Mouse (Mus musculus) gastrocnemius, adult 8-10 months (tissue): ENCODE results near the gene Flot2. TPM values are rescaled to one million over a fixed set of nuclear protein-coding genes. Genes with fewer than 3 reads are reported as not detected.

Experiments
- DNase-seq, 2 experiments: peaks; one replicate each; pipeline ENCODE4 v3.0.0; 2022; ENCODE audit warnings: low spot score in 2 of 2
- total RNA-seq, 4 experiments: library from RNA; stranded (reverse); gene quantifications; 2 replicates each; pipeline ENCODE4 v1.2.4; 2022

The Flot2 gene
- total RNA-seq, 4 experiments from 2014 or later: 43.7 to 49.7 (median 48.6) TPM

DNA sequence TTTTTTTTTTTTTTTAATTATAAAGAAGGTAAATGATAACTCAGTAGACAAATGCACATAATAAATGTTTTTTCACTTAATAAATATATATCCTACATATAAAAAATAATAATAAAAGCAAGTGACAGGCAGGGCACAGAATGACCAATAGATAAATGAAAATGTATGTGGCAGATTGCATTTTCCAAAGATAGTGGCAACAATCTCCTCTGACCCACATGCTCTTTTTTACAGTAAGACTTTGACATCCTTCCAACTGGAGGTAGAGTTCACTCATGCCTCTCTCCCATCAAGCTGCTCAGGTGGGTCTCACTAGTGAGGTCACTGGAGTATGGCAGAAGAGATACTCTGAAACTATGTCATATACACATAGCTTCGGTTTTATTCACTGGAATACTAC, 24.8 kb downstream of the Flot2 start:
- no peak for DNase-seq

DNA sequence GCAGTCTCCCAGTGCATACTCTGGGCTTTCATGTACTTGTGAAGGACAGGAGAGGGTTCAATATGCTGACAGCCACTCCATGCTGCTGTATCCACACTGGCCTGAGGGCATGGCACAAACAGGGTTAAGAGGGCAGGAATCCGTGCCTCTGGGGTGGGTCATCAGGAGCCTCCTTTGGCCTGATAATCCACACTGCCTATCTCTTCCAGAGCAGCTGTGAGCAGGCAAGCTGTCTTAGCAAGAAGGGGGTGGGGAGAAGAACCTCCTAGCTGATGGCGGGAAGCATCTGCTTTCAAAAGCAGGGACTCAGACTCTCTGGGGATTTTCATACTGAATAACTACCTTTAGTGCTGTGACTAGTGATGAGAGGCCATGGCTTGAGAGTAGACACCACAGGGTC, 28.2 kb downstream of the Flot2 start:
- DNase-seq: no peak

DNA sequence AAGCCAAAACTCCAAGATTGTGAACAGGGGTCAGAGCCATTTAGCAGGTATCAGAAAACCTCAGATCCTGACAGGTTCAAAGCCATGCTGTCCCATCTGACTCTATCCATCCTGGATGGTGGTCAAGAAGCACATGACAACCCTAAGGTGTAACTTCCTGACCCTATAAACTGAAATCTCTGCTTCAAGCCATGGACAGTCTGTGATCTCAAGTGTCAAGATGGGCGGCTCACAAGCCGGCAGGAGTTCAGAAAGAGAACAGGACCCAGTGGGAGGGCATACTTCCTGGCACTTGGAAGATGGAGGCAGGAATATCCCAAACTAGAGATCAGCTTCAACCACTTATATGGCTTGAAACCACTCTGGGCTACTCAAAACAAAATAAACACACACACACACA, 28.9 kb downstream of the Flot2 start:
- no peak for DNase-seq

DNA sequence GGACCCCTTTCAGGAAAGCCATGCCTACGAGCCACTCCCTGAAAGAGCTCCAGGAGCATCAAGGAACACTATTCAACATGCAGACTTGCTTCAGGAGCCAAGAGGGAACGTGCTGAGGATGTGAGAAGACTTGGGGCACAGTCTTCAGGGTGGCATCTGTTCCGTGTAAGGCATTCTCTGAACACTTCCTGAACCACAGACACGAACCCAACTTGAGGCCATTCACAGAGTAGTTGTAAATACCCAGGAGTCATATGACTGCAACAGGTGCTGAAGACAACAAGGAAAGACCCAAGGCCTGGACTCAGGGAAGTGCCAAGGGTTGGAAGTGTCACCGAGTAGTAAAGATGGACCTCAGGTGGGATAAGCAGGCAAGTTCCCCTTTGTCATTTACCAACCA, 29.8 kb downstream of the Flot2 start:
- no peak for DNase-seq

DNA sequence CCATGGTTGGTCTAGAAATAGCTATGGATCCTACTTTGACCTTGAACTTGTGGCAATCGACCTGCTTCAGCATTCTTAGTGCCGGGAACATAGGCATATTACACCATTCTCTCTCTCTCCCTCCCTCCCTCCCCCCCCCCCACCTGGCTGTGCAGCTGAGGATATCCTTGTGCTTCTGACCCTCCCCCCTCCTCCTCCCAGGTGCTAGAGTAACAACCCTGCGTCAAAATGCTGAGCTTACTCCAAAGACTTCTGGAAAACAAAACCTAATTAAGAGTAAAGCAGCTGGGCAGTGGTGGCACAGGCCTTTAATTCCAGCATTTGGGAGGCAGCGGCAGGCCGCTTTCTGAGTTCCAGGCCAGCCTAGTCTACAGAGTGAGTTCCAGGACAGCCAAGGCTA, 31.4 kb downstream of the Flot2 start:
- no peak for DNase-seq

DNA sequence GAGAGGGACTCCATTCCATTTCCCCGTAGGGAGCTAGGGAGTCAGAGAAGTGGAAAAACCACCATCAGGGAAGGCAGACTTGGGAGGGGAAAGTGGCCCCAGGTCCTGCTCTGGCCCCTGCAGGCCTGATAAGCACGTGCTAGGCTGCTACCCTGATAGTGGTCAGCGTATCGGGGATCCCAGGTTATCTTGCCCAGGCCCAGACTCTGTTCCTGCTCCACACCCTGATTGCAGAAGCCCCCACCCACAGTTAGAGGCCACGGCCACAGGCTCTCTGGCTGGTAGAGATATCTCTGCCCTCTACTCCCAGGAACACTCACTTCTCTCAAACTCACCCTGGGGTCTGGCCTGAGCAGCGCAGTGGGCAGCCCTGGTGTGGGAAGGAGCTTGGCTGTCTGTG, 31.9 kb downstream of the Flot2 start:
- DNase-seq: no peak

DNA sequence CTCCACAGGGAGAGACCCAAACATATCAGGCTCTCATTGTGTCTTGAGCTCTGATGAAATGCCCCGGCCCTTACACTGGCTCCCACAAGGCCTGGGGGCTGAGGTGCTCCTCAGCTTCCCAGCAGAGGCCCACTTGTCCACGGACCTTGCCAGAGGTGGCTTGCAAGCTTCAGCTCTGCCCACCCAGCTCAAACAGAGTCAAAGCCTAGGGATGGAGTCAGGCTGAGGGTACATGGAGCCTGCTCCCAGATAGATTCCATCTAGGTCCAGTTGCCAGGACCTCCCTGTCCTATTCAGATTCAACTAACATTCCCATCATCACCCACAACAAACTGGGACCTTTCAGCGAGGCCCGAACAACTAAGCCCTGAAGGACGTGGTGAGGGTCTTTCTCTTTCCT, 34.2 kb downstream of the Flot2 start:
- DNase-seq: no peak

DNA sequence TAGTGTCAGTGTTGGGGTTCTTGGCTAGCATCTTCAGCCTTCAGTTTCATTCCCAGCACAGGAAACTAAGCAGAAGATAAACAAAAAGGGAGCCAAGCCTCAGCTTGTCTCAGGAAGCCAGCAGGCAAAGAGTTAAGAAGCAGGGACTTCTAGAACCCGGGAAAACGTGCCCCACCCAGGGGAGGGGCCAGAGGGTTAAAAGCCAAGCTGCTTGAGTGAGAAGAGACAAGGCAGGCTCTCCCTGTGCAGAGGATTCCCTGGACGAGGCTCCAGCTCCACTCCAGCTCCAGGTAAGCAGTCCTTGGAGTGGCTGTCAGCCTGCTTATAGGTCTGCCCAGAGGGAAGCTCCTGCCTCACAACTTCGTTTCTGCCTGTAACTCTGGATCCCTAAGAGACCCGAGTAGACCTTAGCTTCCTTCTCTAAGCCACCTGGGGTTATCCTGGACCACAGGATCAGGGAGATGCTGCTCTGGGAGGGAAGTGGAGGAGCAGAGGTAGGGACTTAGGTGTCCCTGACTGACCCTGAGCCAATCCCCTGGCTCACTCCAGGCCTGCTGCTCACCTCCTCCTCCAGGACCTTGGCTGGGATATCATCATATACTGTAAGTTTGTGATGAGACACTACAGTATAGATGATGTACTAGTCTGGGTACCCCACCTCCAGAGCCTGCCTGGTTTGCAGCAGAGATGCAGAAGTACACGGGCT, 34.8 kb downstream of the Flot2 start:
- no peak for DNase-seq

DNA sequence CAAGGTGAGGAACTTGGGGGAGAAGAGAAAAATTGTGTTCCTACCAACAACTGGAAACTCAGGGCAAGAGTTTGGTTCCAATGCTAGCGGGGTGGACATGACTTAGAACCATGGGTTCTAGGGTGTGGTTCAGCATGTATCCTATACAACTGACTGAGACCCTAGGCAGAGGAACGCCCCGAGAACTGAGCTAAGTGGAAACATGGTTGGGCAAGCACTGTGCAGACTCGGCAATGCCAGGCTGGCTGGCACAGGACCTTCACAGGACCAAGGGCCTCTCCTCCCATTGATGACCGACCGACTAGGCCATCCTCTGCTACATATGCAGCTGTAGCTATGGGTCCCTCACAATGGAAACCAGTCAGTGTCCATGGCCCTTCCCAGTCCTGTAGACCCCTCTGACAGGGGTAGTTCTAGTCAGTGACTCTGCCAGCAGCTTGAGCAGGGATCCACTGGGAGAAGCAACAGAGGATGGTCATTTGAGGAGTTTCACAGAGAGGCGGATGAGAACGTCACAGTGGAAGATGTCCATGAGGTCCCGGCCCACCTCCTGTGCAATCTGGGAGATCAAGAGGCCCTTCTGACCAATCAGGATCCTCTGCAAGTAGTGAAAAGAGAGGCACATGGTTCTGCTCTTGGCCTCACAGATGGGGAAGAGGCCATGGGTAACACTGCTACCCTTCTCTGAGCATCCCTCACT, 36.0 kb downstream of the Flot2 start:
- no peak for DNase-seq

DNA sequence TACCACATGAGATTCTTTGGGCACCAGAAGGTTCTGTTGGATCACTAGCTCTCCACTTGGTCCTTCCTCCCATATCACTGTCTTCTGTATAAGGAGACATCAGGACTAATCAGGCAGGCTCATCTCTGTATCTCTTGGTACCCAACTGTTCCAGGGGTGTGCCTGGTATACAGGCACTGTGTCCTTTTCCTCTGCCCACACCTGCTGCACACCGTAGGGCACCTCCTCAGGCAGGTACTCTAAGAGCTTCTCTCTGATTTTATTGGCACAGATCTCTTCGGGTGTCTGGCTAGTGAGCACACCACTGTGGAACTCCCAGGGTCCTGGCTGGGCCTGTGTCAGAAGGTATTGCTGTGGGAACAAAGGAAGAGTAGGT, 36.5 kb downstream of the Flot2 start:
- DNase-seq: no peak

DNA sequence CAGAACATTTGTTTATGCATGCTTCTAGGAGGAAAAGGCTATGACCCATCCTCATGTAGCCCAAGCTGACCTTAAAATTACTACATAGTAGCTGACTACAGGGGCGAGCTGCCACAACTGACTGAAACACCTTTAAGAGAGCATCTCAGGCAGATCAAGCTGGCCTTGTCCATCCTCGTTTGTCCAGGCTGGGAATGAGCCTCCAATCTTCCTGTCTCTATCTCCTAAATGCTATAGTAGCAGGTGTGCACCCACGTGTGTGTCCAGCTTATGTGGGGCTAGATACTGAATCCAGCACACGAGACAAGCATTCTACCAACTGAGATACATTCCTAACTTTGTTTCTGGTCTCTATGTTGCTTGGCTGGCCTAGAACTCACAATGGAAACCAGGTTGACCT, 36.9 kb downstream of the Flot2 start:
- DNase-seq: no peak

DNA sequence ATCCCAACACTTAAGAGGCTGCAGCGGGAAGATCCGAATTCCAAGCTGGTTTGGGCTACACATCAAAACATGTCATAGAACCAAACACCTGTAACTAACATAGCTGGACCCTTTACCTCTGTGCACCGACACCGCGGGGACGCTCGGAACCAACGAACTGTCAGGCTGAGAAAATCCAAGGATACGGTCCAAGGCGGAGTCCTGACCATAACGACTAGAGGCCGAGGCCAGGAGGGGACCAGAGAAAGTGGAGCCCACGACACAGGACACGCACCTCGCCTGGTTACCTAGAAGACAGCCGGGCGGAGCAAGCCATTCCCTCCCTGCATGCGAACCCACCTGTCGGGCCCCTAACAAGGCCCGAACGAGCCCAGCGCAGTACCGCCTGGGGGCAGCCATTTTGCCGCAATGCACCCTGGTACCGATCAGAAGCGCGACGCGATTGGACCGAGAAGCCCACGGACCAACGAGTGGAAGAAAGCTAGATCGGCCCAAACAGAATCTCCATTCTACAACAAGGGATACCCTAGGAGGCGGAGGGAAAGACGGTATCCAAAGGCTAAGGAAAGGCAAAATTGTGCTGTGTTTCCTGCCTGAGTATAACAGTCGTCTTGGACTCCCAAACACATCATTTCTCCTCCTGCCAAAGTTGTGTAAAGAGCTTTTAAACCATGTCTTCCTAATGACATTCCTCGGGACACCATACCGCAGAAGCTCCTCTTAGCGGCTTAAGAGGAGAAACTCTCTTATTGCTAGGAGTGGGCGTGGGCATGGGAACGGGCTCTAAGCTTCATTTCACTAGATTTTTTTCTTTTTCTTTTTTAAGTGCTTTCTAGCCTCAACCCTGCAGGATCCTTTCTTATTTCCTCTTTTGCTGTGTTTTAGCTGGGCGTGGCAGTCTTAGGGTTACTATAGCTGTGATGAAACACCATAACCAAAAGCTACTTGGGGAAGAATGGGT, 42.5 kb downstream of the Flot2 start, which contains the start of gene Eral1:
Eral1 (minus strand) TSS at position 423 of the 961 bp plus-strand sequence.
- DNase-seq: peak; percentile 41 to 57

DNA sequence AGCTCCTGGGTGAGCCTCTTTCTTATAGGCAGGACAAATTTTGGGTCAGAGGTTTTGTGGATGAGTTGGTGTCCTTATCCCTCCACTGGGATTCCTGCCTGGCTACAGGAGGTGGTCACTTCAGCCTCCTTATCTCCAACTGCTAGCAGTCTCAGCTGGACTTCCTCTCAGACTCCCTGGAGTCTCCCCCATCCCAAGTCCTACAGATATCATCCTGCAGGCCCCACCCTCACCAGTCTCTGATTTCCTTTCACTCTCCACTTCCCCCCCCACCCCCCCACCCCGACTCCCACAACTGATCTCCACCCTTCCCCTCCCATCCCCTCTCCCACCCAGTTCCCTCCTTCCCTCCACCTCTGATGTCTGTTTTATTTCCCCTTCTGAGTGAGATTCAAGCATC, 45.9 kb downstream of the Flot2 start:
- DNase-seq: no peak

DNA sequence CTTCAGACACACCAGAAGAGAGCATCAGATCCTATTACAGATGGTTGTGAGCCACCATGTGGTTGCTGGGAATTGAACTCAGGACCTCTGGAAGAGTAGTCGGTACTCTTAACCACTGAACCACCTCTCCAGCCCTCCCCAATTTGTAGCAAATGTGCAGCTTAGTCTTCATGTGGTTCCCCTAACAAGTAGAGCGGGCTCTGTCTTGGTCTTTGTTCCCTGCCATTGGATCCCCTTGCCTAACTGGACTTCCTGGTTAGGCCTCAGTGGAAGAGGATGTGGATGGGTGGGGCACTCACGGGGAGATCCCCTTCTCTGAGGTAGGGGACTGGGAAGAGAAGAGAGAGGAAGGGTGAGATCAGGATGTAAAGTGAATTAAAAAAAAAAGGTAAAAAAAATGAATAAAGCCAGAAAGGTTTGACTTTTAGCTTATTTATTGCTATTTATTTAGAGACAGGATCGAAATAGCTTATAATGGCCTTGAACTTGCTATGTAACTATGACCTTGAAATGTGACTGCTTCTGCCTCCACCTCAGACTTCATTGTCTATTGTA, 49.3 kb downstream of the Flot2 start:
- DNase-seq: no peak

DNA sequence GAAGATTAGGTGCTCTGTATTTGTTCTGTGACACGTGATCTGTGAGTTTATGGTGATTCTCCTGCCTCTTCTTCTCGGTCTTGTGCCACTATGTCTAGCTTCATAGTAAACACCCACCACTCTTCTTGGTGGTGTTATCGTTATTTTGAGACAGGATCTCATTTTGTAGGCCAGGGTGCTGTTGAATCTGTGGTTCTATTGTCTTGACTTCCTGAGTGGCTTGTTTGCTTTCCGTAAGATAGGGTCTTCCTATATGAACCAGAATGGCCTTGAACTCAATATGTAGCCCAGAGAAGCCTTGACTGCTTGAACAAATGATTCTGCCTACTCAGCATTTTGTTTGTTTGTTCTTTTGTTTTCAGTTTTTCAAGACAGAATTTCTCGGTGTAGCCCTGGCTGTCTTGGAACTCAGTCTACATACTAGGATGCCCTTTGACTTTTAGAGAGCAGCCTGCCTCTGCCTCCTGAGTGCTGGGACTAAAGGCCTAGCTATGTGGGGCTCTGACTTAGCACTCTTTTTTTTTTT, 50.1 kb downstream of the Flot2 start:
- DNase-seq: no peak

DNA sequence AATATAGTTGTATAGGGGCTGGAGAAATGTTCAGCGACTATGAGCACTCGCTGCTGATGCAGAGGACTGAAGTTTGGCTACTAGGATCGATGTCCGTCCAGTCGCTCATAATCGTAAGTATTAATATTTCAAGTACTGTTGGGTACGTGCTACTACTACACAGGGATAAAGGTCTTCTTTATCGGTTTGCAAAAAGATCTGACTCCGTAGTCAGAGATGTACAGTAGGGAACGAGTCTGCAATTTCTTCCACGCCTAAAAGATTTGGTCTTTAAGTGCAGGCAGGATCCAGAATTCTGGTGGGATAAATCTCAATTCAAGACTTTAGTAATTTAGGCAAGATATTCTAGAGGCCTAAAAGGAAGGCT, 56.4 kb downstream of the Flot2 start:
- no peak for DNase-seq

DNA sequence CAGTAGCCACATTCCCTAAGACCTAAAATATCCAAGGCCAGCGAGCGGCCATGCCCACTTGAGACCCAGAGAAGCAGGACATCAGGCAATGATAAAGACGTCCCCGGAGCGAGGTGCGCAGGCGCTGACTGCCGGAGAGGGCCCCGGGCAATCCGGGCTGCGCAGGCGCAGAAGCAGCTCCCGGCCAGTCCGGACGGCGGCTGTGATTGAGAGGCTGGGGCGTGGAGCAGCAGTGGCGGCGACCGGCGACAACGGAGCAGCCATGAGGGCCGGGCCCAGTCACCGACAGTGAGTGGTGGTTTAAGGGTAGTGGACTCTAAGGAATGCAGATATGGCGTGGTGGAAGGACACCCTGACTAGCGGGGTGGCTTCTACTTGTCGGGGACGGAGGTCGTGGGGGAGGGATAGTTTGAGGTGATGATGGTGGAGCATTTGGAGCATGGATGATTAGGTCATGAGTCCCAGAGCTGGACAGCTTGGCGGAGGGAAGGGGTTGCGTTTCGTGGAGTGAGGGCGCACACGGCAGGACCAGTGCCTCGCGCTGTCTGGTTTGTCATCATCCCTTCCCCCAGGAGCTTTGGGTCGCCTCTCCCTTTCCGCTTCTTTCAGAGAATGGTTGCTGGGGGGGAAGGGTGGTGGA, 56.9 kb downstream of the Flot2 start, which contains the start of gene Fam222b:
Fam222b (plus strand) TSS at position 157 of the 640 bp plus-strand sequence.
- peak; percentile 85 to 93 for DNase-seq

DNA sequence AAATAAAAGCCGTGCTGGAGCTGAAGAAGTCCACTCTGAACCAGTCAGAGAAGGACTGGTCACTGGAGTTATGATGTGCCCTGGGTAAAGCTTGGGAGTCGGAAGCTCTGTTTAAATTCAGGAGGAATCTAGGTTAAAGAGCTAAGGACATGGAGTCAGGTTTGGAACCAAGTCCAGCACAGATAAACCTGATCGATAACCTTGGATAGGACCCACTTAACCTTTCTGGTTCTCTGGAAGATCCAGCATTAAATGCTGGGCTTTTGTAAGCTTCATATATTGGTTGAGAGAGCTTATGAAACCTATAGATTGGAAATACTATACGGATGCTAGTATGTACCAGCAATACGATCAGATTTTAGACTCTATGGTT, 57.4 kb downstream of the Flot2 start:
- DNase-seq: no peak

DNA sequence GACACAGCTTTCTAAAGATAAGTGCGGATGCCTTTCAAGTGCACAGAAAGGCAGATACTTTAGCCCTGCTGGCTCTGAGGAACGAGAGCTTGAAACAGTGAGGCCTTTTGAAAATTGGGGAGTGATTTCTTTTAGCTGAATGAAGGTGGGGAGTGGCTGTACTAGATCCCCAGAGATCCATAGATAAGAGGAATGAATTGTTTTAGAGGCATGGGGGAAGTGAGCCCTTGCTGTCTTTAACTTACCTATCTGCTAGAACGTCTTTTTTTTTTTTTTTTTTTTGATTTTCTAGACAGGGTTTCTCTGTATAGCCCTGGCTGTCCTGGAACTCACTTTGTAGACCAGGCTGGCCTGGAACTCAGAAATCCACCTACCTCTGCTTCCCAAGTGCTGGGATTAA, 59.3 kb downstream of the Flot2 start:
- DNase-seq: no peak

DNA sequence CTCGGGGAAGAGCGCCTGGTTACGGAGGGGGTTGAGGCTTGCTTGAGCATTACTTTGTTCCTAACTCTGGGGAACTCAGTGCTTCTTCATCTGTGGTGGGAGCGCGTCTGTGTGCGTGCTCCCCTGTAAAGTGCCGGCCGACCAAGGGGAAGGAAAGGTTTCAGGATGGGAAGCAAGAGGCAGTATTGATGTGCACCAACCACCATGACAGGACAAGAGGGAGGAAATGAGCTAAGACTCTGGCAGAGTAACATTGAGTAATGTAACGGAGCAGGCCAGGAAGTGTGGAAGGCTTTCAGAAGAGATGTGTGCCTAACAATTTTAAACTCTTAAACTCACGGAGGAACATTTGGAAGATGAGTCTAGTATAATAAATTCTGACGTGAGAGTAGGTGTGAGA, 63.0 kb downstream of the Flot2 start:
- DNase-seq: no peak

DNA sequence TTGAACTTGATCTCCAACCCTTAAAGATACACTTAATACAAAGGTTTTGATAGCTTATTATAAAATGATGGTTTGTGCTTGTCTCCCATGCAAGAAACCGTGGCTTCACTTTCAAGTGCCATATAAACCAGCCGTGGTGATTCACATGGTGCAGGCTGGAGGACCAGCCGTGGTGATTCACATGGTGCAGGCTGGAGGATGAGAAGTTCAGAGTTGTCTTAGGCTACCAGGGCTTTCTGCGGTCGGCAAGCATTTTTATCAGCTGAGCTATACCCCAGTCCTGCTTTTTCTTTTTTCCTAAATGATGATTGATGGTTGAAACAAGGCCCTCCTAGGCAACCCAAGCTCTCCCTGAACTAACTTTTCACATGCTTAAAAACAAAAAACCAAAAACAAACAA, 64.4 kb downstream of the Flot2 start:
- DNase-seq: no peak
